38 mouse cellular contexts compared by ENCODE assay signal in genomic region chr9:121514462-121514861, GRCm38 (mm10). TPM values are rescaled to one million over a fixed set of nuclear protein-coding genes. Genes with fewer than 3 reads are reported as not detected.
"Had no signal": no experiment of that assay in that cellular context is flagged by ENCODE, and none has a peak within 500 bp of the region (broad histone marks: within the 10 kb centered on the region; RNA-seq: fewer than 3 reads in every experiment).

No protein-coding gene starts in this region.

- H3K36me3 ChIP-seq: limb, embryonic 10.5 days; limb, embryonic 12.5 days; limb, embryonic 13.5 days; limb, embryonic 15.5 days; liver, embryonic 12.5 days; liver, embryonic 13.5 days; liver, embryonic 15.5 days; lung, embryonic 15.5 days; midbrain, embryonic 10.5 days; midbrain, embryonic 12.5 days; midbrain, embryonic 13.5 days; midbrain, embryonic 15.5 days; neural tube, embryonic 12.5 days; neural tube, embryonic 13.5 days had no signal

- H3K9me3 ChIP-seq: limb, embryonic 10.5 days; limb, embryonic 12.5 days; limb, embryonic 13.5 days; limb, embryonic 15.5 days; liver, embryonic 12.5 days; liver, embryonic 13.5 days; liver, embryonic 15.5 days; lung, embryonic 15.5 days; midbrain, embryonic 10.5 days; midbrain, embryonic 12.5 days; midbrain, embryonic 13.5 days; midbrain, embryonic 15.5 days; neural tube, embryonic 12.5 days; neural tube, embryonic 13.5 days had no signal

- H3K4me2 ChIP-seq: limb, embryonic 12.5 days; limb, embryonic 13.5 days; limb, embryonic 15.5 days; liver, embryonic 11.5 days; liver, embryonic 12.5 days; liver, embryonic 13.5 days; liver, embryonic 15.5 days; lung, embryonic 14.5 days; lung, embryonic 15.5 days; midbrain, embryonic 11.5 days; midbrain, embryonic 12.5 days; midbrain, embryonic 13.5 days; midbrain, embryonic 15.5 days; neural tube, embryonic 12.5 days; neural tube, embryonic 13.5 days had no signal

- H3K4me3 ChIP-seq: limb, embryonic 10.5 days; limb, embryonic 12.5 days; limb, embryonic 13.5 days; limb, embryonic 15.5 days; liver, embryonic 12.5 days; liver, embryonic 13.5 days; liver, embryonic 15.5 days; lung, embryonic 15.5 days; megakaryocyte, embryonic 14.5 days; midbrain, embryonic 10.5 days; midbrain, embryonic 12.5 days; midbrain, embryonic 13.5 days; midbrain, embryonic 15.5 days; myocyte; neural tube, embryonic 12.5 days; neural tube, embryonic 13.5 days had no signal

- H3K27ac ChIP-seq: limb, embryonic 10.5 days; limb, embryonic 12.5 days; limb, embryonic 13.5 days; limb, embryonic 15.5 days; liver, embryonic 12.5 days; liver, embryonic 13.5 days; liver, embryonic 14.5 days; liver, embryonic 15.5 days; lung, embryonic 15.5 days; macrophage; midbrain, embryonic 12.5 days; midbrain, embryonic 13.5 days; midbrain, embryonic 15.5 days; neural tube, embryonic 12.5 days; neural tube, embryonic 13.5 days had no signal

- H3K9ac ChIP-seq: limb, embryonic 12.5 days; limb, embryonic 13.5 days; limb, embryonic 15.5 days; liver, embryonic 12.5 days; liver, embryonic 13.5 days; liver, embryonic 14.5 days; liver, embryonic 15.5 days; liver, postnatal 0 days; lung, embryonic 14.5 days; lung, embryonic 15.5 days; midbrain, embryonic 12.5 days; midbrain, embryonic 13.5 days; midbrain, embryonic 15.5 days; neural tube, embryonic 12.5 days; neural tube, embryonic 13.5 days had no signal

- DNase-seq: left cerebral cortex, postnatal 4 days; liver; liver, embryonic 13.5 days; liver, postnatal 0 days; lung, adult 18-20 months; lung, adult 2 months; lung, embryonic 14.5 days; lung, postnatal 10 days; lung, postnatal 14 days; lung, postnatal 36 days; lung, postnatal 4 days; midbrain, embryonic 14.5 days had no signal

- H3K27me3 ChIP-seq: limb, embryonic 12.5 days; limb, embryonic 13.5 days; limb, embryonic 15.5 days; liver, embryonic 15.5 days; lung, embryonic 15.5 days; midbrain, embryonic 12.5 days; midbrain, embryonic 13.5 days; midbrain, embryonic 15.5 days; neural tube, embryonic 12.5 days; neural tube, embryonic 13.5 days had no signal

- H3K4me1 ChIP-seq: limb, embryonic 10.5 days; limb, embryonic 12.5 days; limb, embryonic 13.5 days; limb, embryonic 15.5 days; liver, embryonic 12.5 days; liver, embryonic 13.5 days; liver, embryonic 15.5 days; lung, embryonic 15.5 days; megakaryocyte, embryonic 14.5 days; midbrain, embryonic 12.5 days; midbrain, embryonic 13.5 days; midbrain, embryonic 15.5 days; neural tube, embryonic 12.5 days; neural tube, embryonic 13.5 days had no signal

- ATAC-seq: liver, embryonic 12.5 days; liver, postnatal 0 days; lung, postnatal 0 days; midbrain, embryonic 13.5 days; midbrain, embryonic 15.5 days; midbrain, embryonic 16.5 days had no signal

RNA-seq across cellular contexts. Expression of gene Cck, which starts 19.0 kb away (rescaled TPM):
- total RNA-seq: liver, adult 2 months; megakaryocyte progenitor cell, adult 5-6 weeks; megakaryocyte, adult 5-6 weeks; megakaryocyte-erythroid progenitor cell, adult 5-6 weeks; monocyte, adult 5-6 weeks had no signal
- polyA plus RNA-seq: liver, adult 2 months; liver, postnatal 0 days; lung, embryonic 14.5 days; macrophage had no signal
